Mouse (Mus musculus): Measurements from ENCODE around the gene Xpo5. TPM values are rescaled to one million over a fixed set of nuclear protein-coding genes. Genes with fewer than 3 reads are reported as not detected.

Xpo5 gene
- total RNA-seq, 2 experiments from 2014 or later = 45.7 to 85.4 TPM

- no peak for DNase-seq (ENCODE audit: low spot score in 2 of 2)
These were observed 81.3 kb downstream of the Xpo5 start for GRCm38 (mm10) chr17:46283911-46284310.

GRCm38 (mm10) chr17:46284653-46285052, 82.1 kb downstream of the Xpo5 start:
- DNase-seq (ENCODE audit: low spot score in 2 of 2) = no peak

GRCm38 (mm10) chr17:46285407-46285806, 82.8 kb downstream of the Xpo5 start:
- no peak for DNase-seq (ENCODE audit: low spot score in 2 of 2)

GRCm38 (mm10) chr17:46287678-46288095, 85.1 kb downstream of the Xpo5 start:
- no peak for DNase-seq (ENCODE audit: low spot score in 2 of 2)

Small RNA genes within 50 kb of the gene (microRNA-seq; reads per million reads assigned to microRNA genes)
- 0 to 1.2 reads per million in 2 experiments for gene Mir693 (ENCODE audit: borderline number of aligned reads in 2 of 2)

Other genes with a start within 250 kb of the Xpo5 start
- 100 to 1,000 TPM; 416 to 698 TPM for gene Vegfa, start 170.4 kb upstream of the Xpo5 start, total RNA-seq (2021)
- 100 to 1,000 TPM in 1 of 2 experiments, 10 to 100 TPM in 1; 99.5 to 100 TPM for gene Mrps18a, start 91.8 kb upstream of the Xpo5 start, total RNA-seq (2021)
- gene Rsph9, start 58.6 kb upstream of the Xpo5 start, total RNA-seq (2021) = 10 to 100 TPM in 1 of 2 experiments, 1 to 10 TPM in 1; 8.5 to 12.2 TPM
- 10 to 100 TPM; 11.9 to 13.3 TPM for gene Mad2l1bp, start 49.2 kb upstream of the Xpo5 start, total RNA-seq (2021)
- gene Gtpbp2, start 41.8 kb upstream of the Xpo5 start, total RNA-seq (2021) = 10 to 100 TPM; 75.8 to 79.5 TPM
- gene Polh, start 137 bp upstream of the Xpo5 start, total RNA-seq (2021) = 10 to 100 TPM; 20.4 to 45.3 TPM
- gene Polr1c, start 45.3 kb downstream of the Xpo5 start, total RNA-seq (2021) = 100 to 1,000 TPM in 1 of 2 experiments, 10 to 100 TPM in 1; 68.6 to 122 TPM
- gene Yipf3, start 45.3 kb downstream of the Xpo5 start, total RNA-seq (2021) = 100 to 1,000 TPM; 121 to 185 TPM
- gene Lrrc73, start 50.7 kb downstream of the Xpo5 start, total RNA-seq (2021) = 1 to 10 TPM; 6.0 to 7.9 TPM
- gene Tjap1, start 80.2 kb downstream of the Xpo5 start, total RNA-seq (2021) = 10 to 100 TPM; 41.5 to 52.9 TPM
- gene Dlk2, start 94.6 kb downstream of the Xpo5 start, total RNA-seq (2021) = under 1 TPM in 1 of 2 experiments, not detected in 1; 0.23 TPM
- gene Abcc10, start 125.6 kb downstream of the Xpo5 start, total RNA-seq (2021) = 1 to 10 TPM; 6.8 to 7.0 TPM
- gene Zfp318, start 180.9 kb downstream of the Xpo5 start, total RNA-seq (2021) = 10 to 100 TPM; 18.9 to 25.9 TPM
- gene Crip3, start 226.1 kb downstream of the Xpo5 start, total RNA-seq (2021) = under 1 TPM; 0.32 to 0.63 TPM
- gene Slc22a7, start 235.7 kb downstream of the Xpo5 start, total RNA-seq (2021) = not detected

Data from adrenal gland, adult 18-20 months (tissue).